Mouse (Mus musculus): Measurements from ENCODE around the gene Spen.
"Not testable (repeated sequence)": the region's sequence is repeated elsewhere in the genome, so short reads cannot be mapped to it uniquely, and the experiment has no call there.

Spen gene

GRCm38 (mm10) chr4:141559131-141559897 lies 20.9 kb upstream of the Spen start:
- peak; percentile 92 for DNase-seq

DNA sequence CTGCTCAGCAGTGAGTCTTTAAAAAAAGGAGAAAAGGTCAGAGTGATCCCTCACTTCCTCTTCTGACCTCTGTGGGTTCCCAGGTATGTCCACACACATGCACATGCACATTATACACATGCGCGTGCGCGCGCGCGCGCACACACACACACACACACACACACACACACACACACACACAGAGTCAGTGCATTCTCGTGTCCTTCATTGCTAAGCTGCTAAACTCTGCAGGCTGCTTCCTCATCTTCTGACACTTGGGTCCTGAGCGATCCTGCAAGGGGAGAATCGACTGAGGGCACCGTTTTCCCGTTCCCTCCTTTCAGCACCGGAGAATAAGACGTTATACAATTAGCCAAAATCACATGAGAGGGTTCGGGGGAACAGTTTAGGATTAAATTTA lies 20.3 kb upstream of the Spen start:
- no peak for DNase-seq

- not testable (repeated sequence) for DNase-seq
Observed at GRCm38 (mm10) chr4:141556163-141556562, 17.8 kb upstream of the Spen start.

DNA sequence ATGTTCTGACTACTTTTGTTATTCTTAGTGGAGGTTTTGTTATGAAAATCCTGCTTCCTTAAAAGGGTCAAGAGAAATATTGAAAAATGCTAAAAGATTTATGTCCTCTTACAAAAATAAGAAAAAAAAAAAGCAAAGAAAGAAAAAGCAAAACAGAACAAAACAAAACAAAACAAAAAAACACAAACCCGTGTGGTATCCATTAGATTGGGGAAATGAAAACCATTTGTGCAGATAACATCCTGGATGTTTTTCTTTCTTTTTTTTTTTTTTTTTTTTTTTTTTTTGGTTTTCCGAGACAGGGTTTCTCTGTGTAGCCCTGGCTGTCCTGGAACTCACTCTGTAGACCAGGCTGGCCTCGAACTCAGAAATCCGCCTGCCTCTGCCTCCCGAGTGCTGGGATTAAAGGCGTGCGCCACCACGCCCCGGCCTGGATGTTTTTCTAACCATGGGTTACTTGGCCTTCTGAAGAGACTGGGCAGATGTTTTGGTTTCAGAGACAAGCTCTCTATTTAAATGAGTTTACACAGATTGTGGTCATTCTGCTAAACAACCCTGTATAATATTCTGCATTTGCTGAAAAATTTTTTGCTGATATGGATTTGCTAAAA lies 16.0 kb upstream of the Spen start:
- not testable (repeated sequence) for DNase-seq

GRCm38 (mm10) chr4:141552484-141552883 lies 14.1 kb upstream of the Spen start:
- DNase-seq: no peak

- DNase-seq: no peak
Observed at GRCm38 (mm10) chr4:141547299-141547698, 8.9 kb upstream of the Spen start.

- peak; percentile 90 for DNase-seq
Observed at GRCm38 (mm10) chr4:141546334-141547200, 8.2 kb upstream of the Spen start.

GRCm38 (mm10) chr4:141545743-141546333 lies 7.4 kb upstream of the Spen start:
- DNase-seq: peak; percentile 99

DNA sequence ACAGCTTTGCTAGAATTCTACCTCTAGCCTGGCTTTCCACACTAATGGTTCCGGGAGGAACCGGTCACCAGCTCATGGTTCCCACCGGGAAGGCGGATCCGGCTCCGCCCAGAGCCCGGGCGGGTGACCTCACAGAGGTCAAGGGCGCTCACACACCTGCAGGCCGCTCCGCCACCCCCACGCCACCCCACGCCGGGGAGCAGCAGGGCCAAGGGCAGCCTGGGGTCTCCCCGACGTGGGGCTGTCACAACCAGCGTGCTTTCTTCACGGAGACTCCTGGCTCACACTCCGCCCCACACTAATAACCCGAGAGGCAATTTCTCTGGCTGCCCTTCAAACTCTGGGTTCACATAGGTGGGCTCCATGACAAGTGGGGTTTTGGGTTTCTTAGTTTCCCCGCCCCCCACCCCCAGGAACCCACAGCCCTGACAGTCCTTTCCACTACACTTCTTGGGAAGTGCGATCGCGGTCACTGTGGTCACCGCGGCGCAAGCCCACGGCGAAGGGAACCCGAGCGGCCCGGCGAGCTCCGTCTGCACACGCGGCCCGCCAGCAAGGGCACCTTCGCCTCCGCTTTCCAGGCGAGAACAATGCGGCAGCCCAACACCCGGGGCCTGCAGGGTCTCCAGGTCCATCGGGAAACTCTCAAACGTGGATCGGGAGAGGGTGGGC lies 6.8 kb upstream of the Spen start:
- peak; percentile 91 for DNase-seq

GRCm38 (mm10) chr4:141544536-141544935 lies 6.1 kb upstream of the Spen start:
- DNase-seq: no peak

DNA sequence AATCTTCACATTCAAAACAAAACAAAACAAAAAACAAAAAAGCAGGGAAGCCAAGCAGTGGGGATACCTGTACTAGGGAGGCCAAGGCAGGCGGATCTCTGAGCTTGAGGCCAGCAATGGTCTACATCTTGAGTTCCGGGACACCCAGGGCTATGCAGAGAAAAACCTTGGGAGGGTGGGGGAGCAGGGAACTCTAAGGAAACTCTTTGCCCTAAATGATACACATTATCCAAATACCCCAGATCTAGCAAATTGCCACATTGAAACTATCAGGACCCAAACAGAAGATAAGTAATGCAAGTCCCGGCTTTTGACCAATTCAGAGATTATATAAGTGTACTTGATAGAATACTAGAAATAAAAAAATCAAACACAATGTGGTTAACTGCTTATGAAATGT lies 5.2 kb upstream of the Spen start:
- no peak for DNase-seq

DNA sequence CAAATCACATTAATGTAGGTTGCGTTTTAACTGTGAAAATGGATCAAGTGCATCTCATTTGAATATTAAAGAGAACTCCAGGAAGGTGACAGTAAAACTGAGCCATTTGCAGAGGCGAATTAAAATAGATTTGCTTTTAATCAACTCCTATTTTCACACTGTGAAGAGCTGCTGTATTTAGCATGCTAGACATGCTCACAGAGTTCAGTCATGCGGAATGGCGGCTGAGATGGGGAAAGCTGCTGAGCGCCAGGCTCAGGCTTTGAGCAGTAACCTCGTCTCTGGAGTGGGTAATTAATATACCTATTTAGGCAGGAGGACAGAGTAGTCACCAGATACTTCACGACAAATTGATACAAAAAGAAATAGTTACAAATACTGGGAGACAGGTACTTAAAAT lies 3.5 kb upstream of the Spen start:
- DNase-seq: peak; percentile 57

DNA sequence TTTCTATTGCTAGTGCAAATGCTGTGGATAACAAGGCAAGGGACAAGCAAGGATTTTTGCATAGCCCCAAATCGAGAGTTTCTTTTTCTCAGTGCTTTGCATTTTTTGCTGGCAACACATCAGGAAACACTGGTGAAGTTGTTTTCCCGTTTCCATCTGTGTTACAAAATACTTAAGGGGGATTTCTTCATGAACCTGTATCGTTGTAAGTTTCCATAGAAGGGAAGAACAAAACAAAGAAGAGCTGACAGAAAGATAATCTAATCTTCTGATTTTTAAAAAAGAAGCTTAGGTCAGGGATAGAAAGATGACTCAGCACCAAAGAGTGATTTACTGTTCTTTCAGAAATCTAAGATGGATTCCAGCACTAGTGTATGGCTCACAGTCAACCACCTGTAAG lies 2.4 kb upstream of the Spen start:
- DNase-seq: no peak

DNA sequence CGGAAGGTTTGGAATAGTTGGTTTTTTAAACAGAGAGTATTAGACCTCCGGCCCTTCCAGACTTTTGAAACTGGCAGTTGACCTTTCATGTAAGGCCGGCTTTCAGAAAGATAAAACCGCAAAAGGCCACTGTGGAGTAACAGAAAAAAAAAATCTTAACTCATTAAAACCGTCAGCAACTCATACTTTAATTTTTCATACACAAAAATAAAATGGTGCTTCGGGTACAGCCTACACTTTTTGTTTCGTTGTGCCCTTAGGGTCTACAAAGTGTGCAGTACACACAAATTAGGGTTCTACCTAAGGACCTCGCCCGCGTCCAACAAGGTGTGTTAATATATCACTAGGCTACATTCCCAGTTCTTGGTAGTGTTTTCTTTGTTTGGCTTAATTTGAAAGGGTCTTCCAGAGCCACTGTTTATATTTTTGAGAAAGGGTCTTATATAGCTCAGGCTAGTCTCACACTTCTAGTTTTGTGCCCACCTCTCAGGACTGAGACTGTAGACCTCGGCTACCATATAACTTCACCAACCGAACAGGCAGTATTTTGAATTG lies 893 bp upstream of the Spen start:
- no peak for DNase-seq

GRCm38 (mm10) chr4:141537706-141538407 lies 540 bp downstream of the Spen start:
- DNase-seq: peak; percentile 59

GRCm38 (mm10) chr4:141537226-141537610 lies 1.2 kb downstream of the Spen start:
- no peak for DNase-seq

DNA sequence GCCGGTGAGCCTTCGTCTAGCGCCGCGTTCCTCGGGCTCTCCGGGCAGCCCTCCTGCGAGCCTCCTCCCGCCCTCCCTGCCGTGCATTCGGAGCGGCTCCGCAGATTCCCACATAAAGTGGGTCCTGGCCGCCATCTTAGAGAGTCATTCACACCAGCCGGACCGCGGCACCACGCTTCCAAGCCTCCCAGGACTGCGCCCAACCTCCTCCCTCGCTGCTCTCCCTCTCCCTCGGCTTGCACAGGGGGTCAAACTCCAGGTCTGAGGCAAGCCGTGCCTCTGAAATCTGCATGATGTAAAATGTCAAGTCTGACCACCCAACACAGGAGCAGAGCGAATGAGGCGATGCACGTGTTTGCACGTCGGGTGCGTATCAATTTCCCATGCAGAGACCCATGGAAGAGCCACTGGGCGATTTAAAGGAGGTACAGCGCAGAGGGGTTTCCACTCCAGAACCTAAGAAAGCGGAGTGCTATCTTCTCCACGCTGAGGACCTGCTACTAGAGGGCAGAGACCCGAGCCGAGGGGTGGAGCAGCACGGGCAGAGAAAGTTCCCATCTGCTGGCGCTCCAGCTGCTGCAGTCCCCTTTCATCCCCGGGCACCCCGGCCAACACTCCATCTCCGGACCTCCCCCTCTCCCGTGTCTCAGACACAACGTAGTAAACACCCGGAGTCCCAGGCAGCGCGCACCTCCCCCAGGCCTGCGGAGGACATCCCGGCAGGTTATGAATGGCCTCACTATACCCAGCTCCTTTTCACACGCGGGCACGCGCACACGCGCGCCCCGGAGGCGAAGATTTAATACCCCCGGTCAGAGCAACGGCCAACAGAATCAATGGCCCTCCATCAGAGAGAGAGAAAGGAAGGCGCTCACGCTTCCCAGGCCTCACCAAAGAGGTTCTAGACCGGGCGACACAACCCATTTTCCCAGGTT lies 1.8 kb downstream of the Spen start:
- peak; percentile 74 for DNase-seq

DNA sequence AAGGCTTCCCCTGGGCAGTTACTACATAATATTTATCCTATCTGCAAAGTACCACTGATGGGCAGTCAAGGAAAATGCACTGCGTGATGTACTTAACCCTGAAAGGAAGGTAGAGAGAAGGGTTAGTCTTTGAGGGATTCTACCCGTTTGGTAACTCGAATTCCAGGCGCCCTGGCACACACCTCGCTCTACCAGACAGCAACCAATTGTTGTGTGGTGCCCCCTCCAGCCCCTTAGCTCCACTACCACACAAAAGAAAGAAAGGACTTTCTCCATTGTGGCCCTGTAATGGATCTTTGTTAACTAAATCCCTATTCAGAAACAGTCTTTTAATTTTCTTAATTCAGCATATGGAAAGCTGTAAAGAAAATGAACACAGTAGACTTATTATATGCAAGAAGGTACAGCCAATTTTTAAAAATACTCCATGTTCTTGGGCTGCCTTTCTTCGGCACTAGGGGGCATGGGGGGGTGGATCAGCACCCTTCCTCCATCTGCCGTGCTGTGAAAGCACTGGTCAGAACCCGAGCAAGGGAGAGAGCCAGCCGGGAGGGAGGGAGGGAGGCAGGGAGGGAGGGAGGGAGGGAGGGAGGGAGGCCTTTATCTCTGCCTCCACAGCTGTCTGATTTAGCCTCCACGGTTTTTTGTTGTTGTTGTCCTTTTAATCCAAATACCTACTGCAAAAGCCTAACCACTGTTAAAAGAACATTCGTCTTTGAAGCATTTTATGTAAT lies 3.3 kb downstream of the Spen start:
- no peak for DNase-seq

- DNase-seq: no peak
Observed at GRCm38 (mm10) chr4:141530979-141531378, 7.4 kb downstream of the Spen start.

- DNase-seq: no peak
Observed at GRCm38 (mm10) chr4:141528938-141529337, 9.5 kb downstream of the Spen start.

Data from kidney, adult 9 months (tissue).